Mouse (Mus musculus): Measurements from ENCODE around the gene Zfp689.
"Not testable (repeated sequence)": the region's sequence is repeated elsewhere in the genome, so short reads cannot be mapped to it uniquely, and the experiment has no call there.

DNA sequence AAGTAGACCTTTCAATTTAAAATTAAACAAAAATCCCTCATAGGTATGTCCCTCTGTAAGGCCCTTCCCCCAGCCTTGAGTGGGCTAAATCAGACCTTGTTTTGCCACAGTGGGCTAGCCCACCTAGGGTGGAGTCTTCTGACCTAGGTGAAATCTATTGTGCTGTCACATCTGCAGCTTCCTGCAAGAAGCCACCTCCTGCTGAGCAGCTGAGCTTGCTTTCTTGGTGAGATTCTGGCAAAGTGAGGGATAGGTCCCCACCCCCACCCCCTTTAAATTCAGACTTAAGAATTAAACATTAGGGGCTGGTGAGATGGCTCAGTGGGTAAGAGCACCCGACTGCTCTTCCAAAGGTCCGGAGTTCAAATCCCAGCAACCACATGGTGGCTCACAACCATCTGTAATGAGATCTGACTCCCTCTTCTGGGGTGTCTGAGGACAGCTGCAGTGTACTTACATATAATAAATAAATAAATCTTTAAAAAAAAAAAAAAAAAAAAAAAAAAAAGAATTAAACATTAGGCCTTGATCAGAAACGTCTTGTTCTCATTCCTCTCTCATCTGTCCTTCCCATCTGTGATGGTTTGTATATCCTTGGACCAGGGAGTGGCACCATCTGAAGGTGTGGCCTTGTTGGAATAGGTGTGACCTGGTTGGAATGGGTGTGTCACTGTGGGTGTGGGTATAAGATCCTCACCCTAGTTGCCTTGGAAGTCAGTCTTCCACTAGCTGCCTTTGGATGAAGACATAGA, 9.6 kb upstream of the Zfp689 start:
- not testable (repeated sequence) for TF ChIP-seq CTCF (IDR thresholded peaks at IDR 0.05; ENCODE audit: low read depth, low read length); POLR2A (IDR thresholded peaks at IDR 0.05; ENCODE audit: extremely low read depth, insufficient read depth, low read length)

Measured in liver, adult 2 months (tissue).